Mouse (Mus musculus): ENCODE measurements at regions not wholly inside any gene's neighbourhood (a gene's known extent, or its start where the extent isn't known, plus 50 kb on each side); places are given as distances from the start of the nearest gene placed in this dataset.

- Histone ChIP-seq H3K4me2 (ENCODE audit: low read length) (no peak overlapping the region), H3K9me3 (ENCODE audit: control insufficient read depth, low read length) (no peaks in the 10 kb centered on the region), H3K27me3 (replicated peaks; ENCODE audit: control insufficient read depth, insufficient read depth, low read length) (no peaks in the 10 kb centered on the region), H3K9ac (ENCODE audit: low read length) (no peak overlapping the region), H3K4me1 (replicated peaks; ENCODE audit: control insufficient read depth, insufficient read depth, low read length) (no peaks in the 10 kb centered on the region), H3K36me3 (ENCODE audit: control insufficient read depth, insufficient read depth, low read length) (no peaks in the 10 kb centered on the region), H3K27ac (ENCODE audit: low read depth) (no peak overlapping the region), H3K4me3 (ENCODE audit: low read depth, low read length) (no peak overlapping the region)
- WGBS, result 91% methylated on average over 3 of the region's 3 CpGs
- ATAC-seq (replicated peaks; ENCODE audit: low FRiP score, low TSS enrichment, low read depth) (no peak), DNase-seq (ENCODE audit: low spot score) (no peak)
These were observed 577.8 kb upstream of the Nrp1 start for GRCm38 (mm10) chr8:127780596-127780995.

- WGBS, result 68% methylated on average over 1 of the region's 1 CpGs
- H3K36me3 ChIP-seq (ENCODE audit: control insufficient read depth, insufficient read depth, low read length), result no peaks in the 10 kb centered on the region
- ATAC-seq (replicated peaks; ENCODE audit: low FRiP score, low TSS enrichment, low read depth), result no peak
These were observed 577.4 kb upstream of the Nrp1 start for GRCm38 (mm10) chr8:127781011-127781410.

DNA sequence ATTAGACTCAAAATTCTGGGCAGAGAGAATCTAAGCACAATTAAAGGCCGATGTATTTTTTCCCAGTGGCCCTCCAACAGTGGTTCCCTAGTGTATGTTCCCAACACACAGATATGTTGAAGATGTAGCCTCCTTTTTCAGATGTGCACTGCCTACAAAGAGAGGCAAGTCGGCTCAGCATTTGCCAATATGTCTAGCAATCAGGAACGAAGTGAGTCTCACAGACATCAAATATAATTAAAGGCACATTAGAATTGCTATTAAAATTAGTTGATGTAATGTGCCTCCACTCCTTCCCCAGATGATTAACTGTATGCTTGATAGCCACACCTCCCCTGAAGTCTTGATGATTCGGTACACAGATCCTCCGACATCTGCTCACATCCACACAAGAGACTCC lies 565.8 kb upstream of the Nrp1 start:
- ATAC-seq (replicated peaks; ENCODE audit: low FRiP score, low TSS enrichment, low read depth) (no peak), DNase-seq (ENCODE audit: low spot score) (no peak)
- WGBS, result 93% methylated on average over 5 of the region's 5 CpGs
- no peak overlapping the region for H3K27ac ChIP-seq (ENCODE audit: low read depth)
- H3K4me1 ChIP-seq (replicated peaks; ENCODE audit: control insufficient read depth, insufficient read depth, low read length), result no peaks in the 10 kb centered on the region
- no peaks in the 10 kb centered on the region for H3K27me3 ChIP-seq (replicated peaks; ENCODE audit: control insufficient read depth, insufficient read depth, low read length)
- no peak overlapping the region for H3K4me2 ChIP-seq (ENCODE audit: low read length)
- H3K4me3 ChIP-seq (ENCODE audit: low read depth, low read length), result no peak overlapping the region
- no peak overlapping the region for H3K9ac ChIP-seq (ENCODE audit: low read length)
- H3K36me3 ChIP-seq (ENCODE audit: control insufficient read depth, insufficient read depth, low read length), result no peaks in the 10 kb centered on the region
- no peaks in the 10 kb centered on the region for H3K9me3 ChIP-seq (ENCODE audit: control insufficient read depth, low read length)

More at GRCm38 (mm10) chr8:127781011-127781410, 577.4 kb upstream of the Nrp1 start:
- H3K9ac ChIP-seq (ENCODE audit: low read length), result no peak overlapping the region
- no peak overlapping the region for H3K27ac ChIP-seq (ENCODE audit: low read depth)
- no peak for DNase-seq (ENCODE audit: low spot score)
- H3K4me3 ChIP-seq (ENCODE audit: low read depth, low read length), result no peak overlapping the region
- no peaks in the 10 kb centered on the region for H3K9me3 ChIP-seq (ENCODE audit: control insufficient read depth, low read length)
- no peak overlapping the region for H3K4me2 ChIP-seq (ENCODE audit: low read length)
- no peaks in the 10 kb centered on the region for H3K27me3 ChIP-seq (replicated peaks; ENCODE audit: control insufficient read depth, insufficient read depth, low read length)
- no peaks in the 10 kb centered on the region for H3K4me1 ChIP-seq (replicated peaks; ENCODE audit: control insufficient read depth, insufficient read depth, low read length)

GRCm38 (mm10) chr8:127799849-127800471 lies 558.4 kb upstream of the Nrp1 start:
- Histone ChIP-seq H3K9ac (ENCODE audit: low read length) (no peak overlapping the region), H3K4me1 (replicated peaks; ENCODE audit: control insufficient read depth, insufficient read depth, low read length) (peaks cover 11% of the 10 kb centered on the region), H3K9me3 (ENCODE audit: control insufficient read depth, low read length) (no peaks in the 10 kb centered on the region), H3K36me3 (ENCODE audit: control insufficient read depth, insufficient read depth, low read length) (no peaks in the 10 kb centered on the region), H3K27ac (ENCODE audit: low read depth) (no peak overlapping the region), H3K27me3 (replicated peaks; ENCODE audit: control insufficient read depth, insufficient read depth, low read length) (no peaks in the 10 kb centered on the region), H3K4me2 (ENCODE audit: low read length) (no peak overlapping the region), H3K4me3 (ENCODE audit: low read depth, low read length) (no peak overlapping the region)
- no peak for DNase-seq (ENCODE audit: low spot score)
- WGBS, result 76% methylated on average over 6 of the region's 6 CpGs
- no peak for ATAC-seq (replicated peaks; ENCODE audit: low FRiP score, low TSS enrichment, low read depth)

DNA sequence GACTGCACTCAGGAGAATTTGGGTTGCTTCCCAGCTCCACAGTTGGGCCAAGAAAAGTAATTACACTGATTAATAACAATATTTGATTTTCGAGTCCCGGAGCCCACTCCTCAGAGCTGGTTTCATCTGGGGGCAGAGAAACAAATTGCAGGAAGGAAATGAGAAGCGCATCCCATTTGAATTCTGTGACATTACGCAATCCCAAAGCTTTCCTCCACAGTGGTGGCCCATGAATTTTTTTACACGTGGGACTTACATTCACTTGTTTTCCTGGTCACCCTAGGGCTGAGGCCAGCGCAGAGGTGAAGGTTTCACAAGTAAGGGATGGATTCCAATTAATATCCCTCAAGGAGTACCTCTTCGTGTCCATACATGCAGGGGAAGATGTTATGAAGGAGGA lies 556.3 kb upstream of the Nrp1 start:
- Histone ChIP-seq H3K9ac (ENCODE audit: low read length) (no peak overlapping the region), H3K4me1 (replicated peaks; ENCODE audit: control insufficient read depth, insufficient read depth, low read length) (peaks cover 11% of the 10 kb centered on the region), H3K4me3 (ENCODE audit: low read depth, low read length) (no peak overlapping the region), H3K9me3 (ENCODE audit: control insufficient read depth, low read length) (no peaks in the 10 kb centered on the region), H3K4me2 (ENCODE audit: low read length) (no peak overlapping the region), H3K27ac (ENCODE audit: low read depth) (no peak overlapping the region; the same call in 1 of the 2 replicates), H3K27me3 (replicated peaks; ENCODE audit: control insufficient read depth, insufficient read depth, low read length) (no peaks in the 10 kb centered on the region), H3K36me3 (ENCODE audit: control insufficient read depth, insufficient read depth, low read length) (no peaks in the 10 kb centered on the region)
- ATAC-seq (replicated peaks; ENCODE audit: low FRiP score, low TSS enrichment, low read depth), result no peak
- 65% methylated on average over 7 of the region's 7 CpGs for WGBS
- DNase-seq (ENCODE audit: low spot score), result no peak

- H3K9me3 ChIP-seq (ENCODE audit: control insufficient read depth, low read length), result no peaks in the 10 kb centered on the region
- no peaks in the 10 kb centered on the region for H3K36me3 ChIP-seq (ENCODE audit: control insufficient read depth, insufficient read depth, low read length)
- no peak overlapping the region for H3K4me2 ChIP-seq (ENCODE audit: low read length)
- peaks cover 11% of the 10 kb centered on the region for H3K4me1 ChIP-seq (replicated peaks; ENCODE audit: control insufficient read depth, insufficient read depth, low read length)
- DNase-seq (ENCODE audit: low spot score), result no peak
- H3K9ac ChIP-seq (ENCODE audit: low read length), result no peak overlapping the region
- no peaks in the 10 kb centered on the region for H3K27me3 ChIP-seq (replicated peaks; ENCODE audit: control insufficient read depth, insufficient read depth, low read length)
- WGBS, result 40% methylated on average over 5 of the region's 5 CpGs
- ATAC-seq (replicated peaks; ENCODE audit: low FRiP score, low TSS enrichment, low read depth), result no peak
- no peak overlapping the region for H3K4me3 ChIP-seq (ENCODE audit: low read depth, low read length)
- H3K27ac ChIP-seq (ENCODE audit: low read depth), result no peak overlapping the region
These were observed 555.6 kb upstream of the Nrp1 start for GRCm38 (mm10) chr8:127802661-127803333.

DNA sequence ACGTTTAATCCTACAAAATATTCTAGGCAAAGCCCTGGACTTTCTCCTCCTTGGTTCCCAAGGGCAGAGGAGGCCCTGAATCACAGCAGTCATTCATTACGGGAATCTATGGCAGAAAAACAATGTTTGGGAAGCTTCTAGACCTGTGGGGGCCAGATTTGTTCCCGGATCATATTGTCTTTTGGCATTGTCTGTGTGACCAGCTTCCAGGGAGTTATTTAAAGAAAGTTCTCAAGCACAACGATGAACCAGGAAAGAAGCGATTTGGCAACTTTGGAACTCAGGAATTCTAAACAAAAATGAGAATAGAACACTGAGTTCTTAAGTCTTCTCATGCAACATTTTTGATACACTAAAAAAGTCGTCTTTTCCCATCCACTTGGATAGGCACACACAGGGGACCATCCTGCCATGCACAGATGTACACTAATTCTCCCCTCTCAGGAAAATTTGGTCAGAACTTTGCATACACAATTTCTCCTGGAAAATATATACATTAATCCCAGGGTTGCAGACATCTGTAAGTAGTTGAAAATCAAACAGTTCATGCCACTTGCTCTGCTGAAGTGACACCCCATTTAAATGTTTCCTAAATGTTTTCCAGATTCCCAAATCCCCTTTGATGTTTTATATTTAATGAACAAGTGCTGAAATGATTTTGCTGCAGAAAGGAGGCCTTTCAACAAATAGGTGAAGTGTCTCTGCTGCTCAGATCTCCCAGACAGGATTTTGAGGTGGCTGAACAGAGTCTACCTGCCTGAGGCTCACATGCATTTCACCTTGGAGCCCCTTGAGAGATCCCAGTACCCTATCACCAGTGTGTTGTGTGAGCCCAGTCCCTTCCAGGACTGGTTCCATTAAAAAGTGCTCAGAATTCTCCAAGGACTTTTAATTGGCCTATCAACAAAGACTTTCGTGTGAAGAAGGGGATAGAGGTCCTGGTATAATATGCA lies 548.9 kb upstream of the Nrp1 start:
- H3K27ac ChIP-seq (ENCODE audit: low read depth), result no peak overlapping the region
- no peak overlapping the region for H3K4me2 ChIP-seq (ENCODE audit: low read length)
- no peaks in the 10 kb centered on the region for H3K4me1 ChIP-seq (replicated peaks; ENCODE audit: control insufficient read depth, insufficient read depth, low read length)
- no peak overlapping the region for H3K9ac ChIP-seq (ENCODE audit: low read length)
- DNase-seq (ENCODE audit: low spot score) (no peak), ATAC-seq (replicated peaks; ENCODE audit: low FRiP score, low TSS enrichment, low read depth) (no peak)
- no peaks in the 10 kb centered on the region for H3K27me3 ChIP-seq (replicated peaks; ENCODE audit: control insufficient read depth, insufficient read depth, low read length)
- no peaks in the 10 kb centered on the region for H3K9me3 ChIP-seq (ENCODE audit: control insufficient read depth, low read length)
- WGBS, result 63% methylated on average over 7 of the region's 7 CpGs
- no peak overlapping the region for H3K4me3 ChIP-seq (ENCODE audit: low read depth, low read length)
- no peaks in the 10 kb centered on the region for H3K36me3 ChIP-seq (ENCODE audit: control insufficient read depth, insufficient read depth, low read length)

- Histone ChIP-seq H3K4me3 (ENCODE audit: low read depth, low read length) (no peak overlapping the region), H3K9me3 (ENCODE audit: control insufficient read depth, low read length) (no peaks in the 10 kb centered on the region), H3K4me2 (ENCODE audit: low read length) (no peak overlapping the region), H3K9ac (ENCODE audit: low read length) (no peak overlapping the region), H3K36me3 (ENCODE audit: control insufficient read depth, insufficient read depth, low read length) (no peaks in the 10 kb centered on the region), H3K27me3 (replicated peaks; ENCODE audit: control insufficient read depth, insufficient read depth, low read length) (no peaks in the 10 kb centered on the region), H3K27ac (ENCODE audit: low read depth) (no peak overlapping the region), H3K4me1 (replicated peaks; ENCODE audit: control insufficient read depth, insufficient read depth, low read length) (no peaks in the 10 kb centered on the region)
- 83% methylated on average over 8 of the region's 8 CpGs for WGBS
- DNase-seq (ENCODE audit: low spot score), result no peak
- no peak for ATAC-seq (replicated peaks; ENCODE audit: low FRiP score, low TSS enrichment, low read depth)
These were observed 547.1 kb upstream of the Nrp1 start for GRCm38 (mm10) chr8:127811338-127811737.
